Mouse (Mus musculus): ENCODE measurements around the gene Fbxl18. TPM values are rescaled to one million over a fixed set of nuclear protein-coding genes. Genes with fewer than 3 reads are reported as not detected.

Fbxl18 gene
- polyA plus RNA-seq, 1 experiment from 2014 or later, result 14.5 TPM

- Histone ChIP-seq H3K27me3 (replicated peaks; ENCODE audit: control insufficient read depth, insufficient read depth, low read length) (no peaks in the 10 kb centered on the region), H3K9ac (ENCODE audit: low read length) (peak overlapping the region; percentile 99), H3K36me3 (ENCODE audit: control insufficient read depth, insufficient read depth, low read length) (no peaks in the 10 kb centered on the region), H3K4me2 (ENCODE audit: low read length) (peak overlapping the region; percentile 96), H3K9me3 (replicated peaks; ENCODE audit: control insufficient read depth, low read length) (no peaks in the 10 kb centered on the region), H3K4me3 (ENCODE audit: low read depth, low read length) (peak overlapping the region; percentile 62), H3K27ac (ENCODE audit: low read depth, low read length) (peak overlapping the region; percentile 100), H3K4me1 (ENCODE audit: control insufficient read depth, insufficient read depth, low read length) (peaks cover 20% of the 10 kb centered on the region)
- WGBS, result under 1% methylated on average over 53 of the region's 53 CpGs
- DNase-seq (ENCODE audit: low spot score) (peak; percentile 79), ATAC-seq (no peak)
These were observed 74.7 kb downstream of the Fbxl18 start for GRCm38 (mm10) chr5:142820276-142821265.

GRCm38 (mm10) chr5:142819385-142820275 is 75.6 kb downstream of the Fbxl18 start:
- Histone ChIP-seq H3K4me2 (ENCODE audit: low read length) (peak overlapping the region; percentile 96), H3K27ac (ENCODE audit: low read depth, low read length) (peak overlapping the region; percentile 100), H3K36me3 (ENCODE audit: control insufficient read depth, insufficient read depth, low read length) (peaks cover 5% of the 10 kb centered on the region), H3K27me3 (replicated peaks; ENCODE audit: control insufficient read depth, insufficient read depth, low read length) (no peaks in the 10 kb centered on the region), H3K4me3 (ENCODE audit: low read depth, low read length) (peak overlapping the region; percentile 62), H3K4me1 (ENCODE audit: control insufficient read depth, insufficient read depth, low read length) (peaks cover 15% of the 10 kb centered on the region), H3K9ac (ENCODE audit: low read length) (peak overlapping the region; percentile 99), H3K9me3 (replicated peaks; ENCODE audit: control insufficient read depth, low read length) (no peaks in the 10 kb centered on the region)
- ATAC-seq (peak; percentile 36), DNase-seq (ENCODE audit: low spot score) (peak; percentile 95)
- under 1% methylated on average over 33 of the region's 36 CpGs for WGBS

GRCm38 (mm10) chr5:142818435-142819360 is 76.5 kb downstream of the Fbxl18 start:
- WGBS, result under 1% methylated on average over 43 of the region's 43 CpGs
- Histone ChIP-seq H3K4me2 (ENCODE audit: low read length) (peak overlapping the region; percentile 96), H3K9me3 (replicated peaks; ENCODE audit: control insufficient read depth, low read length) (no peaks in the 10 kb centered on the region), H3K36me3 (ENCODE audit: control insufficient read depth, insufficient read depth, low read length) (peaks cover 12% of the 10 kb centered on the region), H3K9ac (ENCODE audit: low read length) (peak overlapping the region; percentile 99), H3K27me3 (replicated peaks; ENCODE audit: control insufficient read depth, insufficient read depth, low read length) (no peaks in the 10 kb centered on the region), H3K4me1 (ENCODE audit: control insufficient read depth, insufficient read depth, low read length) (peaks cover 6% of the 10 kb centered on the region), H3K4me3 (ENCODE audit: low read depth, low read length) (peak overlapping the region; percentile 62), H3K27ac (ENCODE audit: low read depth, low read length) (peak overlapping the region; percentile 100)
- ATAC-seq, result peak; percentile 11
- peak; percentile 94 for DNase-seq (ENCODE audit: low spot score)

GRCm38 (mm10) chr5:142817524-142818434 is 77.4 kb downstream of the Fbxl18 start, which contains the start of gene Tnrc18:
Gene Tnrc18, minus strand, starts transcription at chr5:142817662.
- Histone ChIP-seq H3K4me3 (ENCODE audit: low read depth, low read length) (peak within 1 kb of the TSS; percentile 97), H3K27ac (ENCODE audit: low read depth, low read length) (peak within 1 kb of the TSS; percentile 100), H3K9ac (ENCODE audit: low read length) (peak within 1 kb of the TSS; percentile 100), H3K4me1 (ENCODE audit: control insufficient read depth, insufficient read depth, low read length) (peaks cover 4% of the 10 kb centered on the region), H3K9me3 (replicated peaks; ENCODE audit: control insufficient read depth, low read length) (no peaks in the 10 kb centered on the region), H3K4me2 (ENCODE audit: low read length) (peak within 1 kb of the TSS; percentile 99), H3K36me3 (ENCODE audit: control insufficient read depth, insufficient read depth, low read length) (peaks cover 19% of the 10 kb centered on the region), H3K27me3 (replicated peaks; ENCODE audit: control insufficient read depth, insufficient read depth, low read length) (no peaks in the 10 kb centered on the region)
- under 1% methylated on average over 54 of the region's 56 CpGs for WGBS
- ATAC-seq (peak; percentile 70), DNase-seq (ENCODE audit: low spot score) (peak; percentile 100)

Other genes with a start within 250 kb of the Fbxl18 start
- gene Slc29a4, start 202.9 kb downstream of the Fbxl18 start, polyA plus RNA-seq (2014; fragmentation: Nextera tagmentation; extraction: Ambion mirVana), result 50.4 and 69.7 TPM in 2 replicates
- 27.5 and 36.6 TPM in 2 replicates for gene Tnrc18, start 77.8 kb downstream of the Fbxl18 start, polyA plus RNA-seq (2014; fragmentation: Nextera tagmentation; extraction: Ambion mirVana)
- gene Actb, start 11.3 kb upstream of the Fbxl18 start, polyA plus RNA-seq (2014; fragmentation: Nextera tagmentation; extraction: Ambion mirVana), result 18,122 and 18,216 TPM in 2 replicates
- gene Fscn1, start 64.9 kb upstream of the Fbxl18 start, polyA plus RNA-seq (2014; fragmentation: Nextera tagmentation; extraction: Ambion mirVana), result 477 and 560 TPM in 2 replicates
- gene Rnf216, start 217.6 kb upstream of the Fbxl18 start, polyA plus RNA-seq (2014; fragmentation: Nextera tagmentation; extraction: Ambion mirVana), result 26.9 and 38.6 TPM in 2 replicates

Measured in forebrain, embryonic 14.5 days (tissue).